Mouse (Mus musculus) spleen, adult 2 months (tissue): Measurements from ENCODE around the gene Dis3l2.

Source experiments
- CTCF ChIP-seq: fragments of 200-500 bp; IDR thresholded peaks from 2 replicates; pipeline ENCODE4 v1.5.1; 2011; ENCODE audit warnings: mild to moderate bottlenecking, inconsistent platforms; ENCODE audit not compliant: insufficient read depth, insufficient read length, insufficient replicate concordance; ENCODE audit errors: extremely low read depth
- POLR2A ChIP-seq: fragments of 200-500 bp; IDR thresholded peaks from 2 replicates; pipeline ENCODE4 v1.6.1; 2011; ENCODE audit warnings: low read depth, low read length, inconsistent platforms

GRCm38 (mm10) chr1:86994023-86994422 is 290.4 kb downstream of the Dis3l2 start:
- no peak for TF ChIP-seq CTCF
- no peak for TF ChIP-seq POLR2A
